Mouse (Mus musculus) E14TG2a.4 (cell line): ENCODE results near the gene Gusb.
A peak's percentile ranks its signal among the peaks of the same experiment; 100 is the strongest.

Experiments used
- H3K27me3 ChIP-seq: 2 replicates; pipeline ENCODE4 v1.6.1; 2014; ENCODE audit warnings: low read length, control low read depth; ENCODE audit not compliant: insufficient read depth
- H3K36me3 ChIP-seq: 2 replicates; pipeline ENCODE4 v1.6.1; 2014; ENCODE audit warnings: low read length, control low read depth; ENCODE audit not compliant: insufficient read depth
- H3K4me1 ChIP-seq: replicated peaks from 2 replicates; pipeline ENCODE4 v1.6.1; 2014; ENCODE audit warnings: low read depth, low read length, control low read depth
- H3K4me3 ChIP-seq: replicated peaks from 2 replicates; pipeline ENCODE4 v1.5.1; 2014; ENCODE audit warnings: mild to moderate bottlenecking, low read length
- H3K9me3 ChIP-seq: 2 replicates; pipeline ENCODE4 v1.6.1; 2014; ENCODE audit warnings: low read length, control low read depth
- CTCF ChIP-seq: conservative IDR thresholded peaks from 2 replicates; pipeline ENCODE4 v1.5.1; 2014; ENCODE audit warnings: low read length
- NANOG ChIP-seq: IDR thresholded peaks from 2 replicates; pipeline ENCODE4 v1.6.1; 2014; ENCODE audit warnings: borderline replicate concordance, low read length, mixed read lengths
- POU5F1 ChIP-seq: IDR thresholded peaks from 2 replicates; pipeline ENCODE4 v1.6.1; 2014; ENCODE audit warnings: low read length, borderline replicate concordance

Gusb gene

GRCm38 (mm10) chr5:130002301-130003146 lies at the start of gene Gusb:
Gene Gusb, minus strand, starts transcription at chr5:130003049.
- peaks cover 29% of the 10 kb centered on the region for H3K27me3 ChIP-seq
- peaks cover 45% of the 10 kb centered on the region for H3K4me1 ChIP-seq
- H3K4me3 ChIP-seq = peak within 1 kb of the TSS; percentile 84
- H3K9me3 ChIP-seq = no peaks in the 10 kb centered on the region
- TF ChIP-seq POU5F1 = no peak
- TF ChIP-seq NANOG = no peak
- TF ChIP-seq CTCF = no peak
- H3K36me3 ChIP-seq = peaks cover 6% of the 10 kb centered on the region; the same call in 1 of the 2 replicates

DNA sequence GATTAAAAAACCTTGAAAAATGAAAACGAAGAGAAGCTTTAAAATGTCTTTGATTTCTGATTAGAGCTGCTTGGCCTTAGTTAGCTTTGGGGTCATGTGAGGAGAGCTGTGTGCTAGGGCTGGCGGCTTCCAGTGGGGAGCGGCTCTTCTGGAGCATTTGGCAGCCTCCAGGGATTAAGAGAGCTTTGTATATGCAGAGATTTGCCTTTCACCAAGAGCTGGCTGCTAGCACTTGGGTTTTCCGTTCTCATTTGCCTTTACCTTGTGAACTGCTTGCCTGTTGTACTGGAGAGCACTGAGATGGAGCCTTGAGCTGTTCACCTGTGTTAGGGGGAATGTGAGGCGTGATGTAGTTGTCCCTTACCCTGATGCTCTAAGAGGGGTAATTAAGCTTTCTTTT lies 49.7 kb upstream of the Gusb start:
- TF ChIP-seq NANOG = no peak
- no peak for TF ChIP-seq POU5F1
- TF ChIP-seq CTCF = no peak
- Histone ChIP-seq H3K36me3 (peaks cover 71% of the 10 kb centered on the region), H3K4me1 (peaks cover 28% of the 10 kb centered on the region), H3K4me3 (no peak overlapping the region), H3K9me3 (no peaks in the 10 kb centered on the region), H3K27me3 (no peaks in the 10 kb centered on the region)

GRCm38 (mm10) chr5:130051073-130051860 lies 48.4 kb upstream of the Gusb start:
- H3K27me3 ChIP-seq = no peaks in the 10 kb centered on the region
- no peak overlapping the region for H3K4me3 ChIP-seq
- TF ChIP-seq NANOG = no peak
- TF ChIP-seq CTCF = no peak
- TF ChIP-seq POU5F1 = no peak
- no peaks in the 10 kb centered on the region for H3K9me3 ChIP-seq
- H3K4me1 ChIP-seq = peaks cover 26% of the 10 kb centered on the region
- H3K36me3 ChIP-seq = peaks cover 83% of the 10 kb centered on the region

DNA sequence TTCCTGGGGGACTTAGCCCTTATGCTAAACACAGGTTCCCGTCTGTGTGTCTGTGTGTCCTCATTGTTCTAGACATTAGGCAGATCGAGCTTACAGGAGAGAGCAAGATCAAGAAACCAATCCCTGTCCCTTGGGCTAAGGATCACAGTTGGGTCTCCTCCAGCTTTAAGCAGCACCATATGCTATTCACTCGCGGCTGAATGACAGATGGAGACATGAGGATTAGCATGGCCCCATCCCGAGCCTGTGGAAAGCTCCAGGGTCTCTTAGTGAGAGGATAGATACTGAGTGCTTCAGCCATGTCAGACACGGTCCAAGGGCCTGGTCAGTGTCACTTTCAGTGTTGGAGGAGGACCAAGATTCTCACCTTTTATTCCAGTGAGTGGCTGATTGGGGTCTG lies 47.6 kb upstream of the Gusb start:
- H3K4me1 ChIP-seq = peaks cover 26% of the 10 kb centered on the region
- no peak overlapping the region for H3K4me3 ChIP-seq
- TF ChIP-seq NANOG (no peak), CTCF (no peak), POU5F1 (no peak)
- no peaks in the 10 kb centered on the region for H3K9me3 ChIP-seq
- H3K27me3 ChIP-seq = no peaks in the 10 kb centered on the region
- peaks cover 88% of the 10 kb centered on the region for H3K36me3 ChIP-seq

GRCm38 (mm10) chr5:130048786-130049520 lies 46.1 kb upstream of the Gusb start:
- Histone ChIP-seq H3K4me3 (no peak overlapping the region), H3K9me3 (no peaks in the 10 kb centered on the region), H3K36me3 (peaks cover 89% of the 10 kb centered on the region), H3K27me3 (no peaks in the 10 kb centered on the region), H3K4me1 (peaks cover 26% of the 10 kb centered on the region)
- TF ChIP-seq CTCF = no peak
- no peak for TF ChIP-seq NANOG
- no peak for TF ChIP-seq POU5F1

DNA sequence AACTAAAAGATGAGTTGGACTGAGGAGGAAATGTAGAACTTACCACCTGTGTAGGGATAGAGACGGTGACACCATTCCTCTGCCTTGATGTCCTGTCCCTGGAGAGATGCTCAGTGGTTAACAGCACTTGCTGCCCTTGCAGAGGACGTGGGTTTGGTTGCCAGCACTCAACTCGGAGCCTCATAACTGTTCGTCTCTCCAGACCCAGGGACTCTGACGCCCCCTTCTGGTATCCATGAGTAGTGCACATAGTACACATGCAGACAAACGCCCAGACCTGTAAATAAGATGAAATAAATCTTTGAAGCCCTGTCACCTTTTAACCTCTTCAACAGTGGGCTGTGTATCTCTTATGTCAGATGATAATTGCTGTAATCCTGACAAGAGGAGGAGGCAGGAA lies 44.2 kb upstream of the Gusb start:
- H3K4me1 ChIP-seq = peaks cover 22% of the 10 kb centered on the region
- H3K4me3 ChIP-seq = no peak overlapping the region
- H3K36me3 ChIP-seq = peaks cover 95% of the 10 kb centered on the region
- TF ChIP-seq POU5F1 (no peak), NANOG (no peak), CTCF (peak; percentile 85)
- H3K27me3 ChIP-seq = no peaks in the 10 kb centered on the region
- H3K9me3 ChIP-seq = no peaks in the 10 kb centered on the region

DNA sequence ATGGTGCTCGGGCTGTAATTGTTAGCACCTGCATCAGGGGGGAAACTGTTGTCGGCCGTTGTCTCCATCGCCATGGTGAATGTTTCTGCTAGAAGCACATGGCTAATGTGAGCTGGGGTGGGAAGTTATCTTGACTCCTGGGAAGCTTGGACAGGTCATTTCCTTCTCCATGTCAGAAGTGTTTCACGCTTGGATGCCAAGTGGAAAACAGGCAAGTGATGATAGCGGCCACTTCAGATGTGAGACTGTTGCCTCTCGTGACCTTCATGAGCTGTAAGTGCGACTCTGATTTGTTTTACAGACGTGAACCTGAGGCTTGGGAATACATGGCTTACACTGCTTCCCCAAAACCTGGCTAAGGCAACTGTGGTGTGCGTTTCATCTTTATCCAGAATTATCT lies 43.7 kb upstream of the Gusb start:
- Histone ChIP-seq H3K27me3 (no peaks in the 10 kb centered on the region), H3K4me1 (peaks cover 20% of the 10 kb centered on the region), H3K4me3 (no peak overlapping the region), H3K36me3 (peaks cover 95% of the 10 kb centered on the region), H3K9me3 (no peaks in the 10 kb centered on the region)
- TF ChIP-seq CTCF = no peak
- no peak for TF ChIP-seq POU5F1
- TF ChIP-seq NANOG = no peak

- H3K9me3 ChIP-seq = no peaks in the 10 kb centered on the region
- H3K36me3 ChIP-seq = peaks cover 95% of the 10 kb centered on the region
- no peak overlapping the region for H3K4me3 ChIP-seq
- TF ChIP-seq POU5F1 = no peak
- no peak for TF ChIP-seq NANOG
- no peak for TF ChIP-seq CTCF
- H3K4me1 ChIP-seq = peaks cover 15% of the 10 kb centered on the region
- H3K27me3 ChIP-seq = no peaks in the 10 kb centered on the region
These were observed 43.3 kb upstream of the Gusb start for GRCm38 (mm10) chr5:130046100-130046499.
